Mouse (Mus musculus): ENCODE data around the gene Rap1b.

- no peak for TF ChIP-seq CTCF (IDR thresholded peaks at IDR 0.05; ENCODE audit: low read depth)
- TF ChIP-seq EP300 (IDR thresholded peaks at IDR 0.05; ENCODE audit: low read depth), result no peak
Measured at GRCm38 (mm10) chr10:117824139-117824538, 21.7 kb downstream of the Rap1b start.

Data from liver, embryonic 14.5 days (tissue).